20 mouse cellular contexts compared by ENCODE assay signal in the genomic region with DNA sequence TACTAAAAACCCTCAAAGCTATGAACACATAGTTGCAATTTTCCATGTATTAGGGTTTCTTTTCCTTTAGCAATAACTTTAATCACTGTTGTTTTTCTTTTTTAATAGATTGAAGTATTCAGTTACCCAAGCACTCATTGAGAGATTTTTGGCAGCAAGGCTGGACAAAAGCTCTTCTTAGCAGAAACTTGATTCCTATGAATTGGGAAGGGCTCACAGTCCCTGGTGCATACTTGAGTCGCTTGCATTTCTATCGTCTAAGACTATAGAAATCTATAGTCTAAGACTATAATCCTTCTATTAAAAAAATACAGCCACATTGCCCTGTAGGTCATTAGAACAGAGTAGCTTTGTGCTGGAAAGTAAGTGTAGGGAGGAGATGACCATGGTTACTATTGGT.
"Had no signal": no experiment of that assay in that cellular context is flagged by ENCODE, and none has a peak within 500 bp of the region (broad histone marks: within the 10 kb centered on the region; RNA-seq: fewer than 3 reads in every experiment).

No protein-coding gene starts in this region.

- H3K4me2 ChIP-seq: heart, embryonic 12.5 days; hindbrain, embryonic 12.5 days; hindbrain, embryonic 14.5 days; kidney, embryonic 15.5 days; limb, embryonic 12.5 days; limb, embryonic 15.5 days; liver, embryonic 12.5 days had no signal

- H3K9me3 ChIP-seq: heart, embryonic 12.5 days; hindbrain, embryonic 10.5 days; hindbrain, embryonic 12.5 days; kidney, embryonic 15.5 days; limb, embryonic 12.5 days; limb, embryonic 15.5 days; liver, embryonic 12.5 days had no signal

- DNase-seq: kidney, adult 11 months; kidney, adult 2 months; kidney, adult 9 months; kidney, postnatal 14 days; kidney, postnatal 36 days; layer of hippocampus, adult 9-11 months; layer of hippocampus, postnatal 36 days; left cerebral cortex, postnatal 4 days had no signal

- H3K36me3 ChIP-seq: heart, embryonic 12.5 days; hindbrain, embryonic 10.5 days; hindbrain, embryonic 12.5 days; kidney, embryonic 15.5 days; limb, embryonic 12.5 days; limb, embryonic 15.5 days; liver, embryonic 12.5 days had no signal

- H3K4me1 ChIP-seq: hindbrain, embryonic 10.5 days; kidney, embryonic 15.5 days; limb, embryonic 12.5 days; liver, embryonic 12.5 days had no signal

- H3K27me3 ChIP-seq: heart, embryonic 12.5 days; hindbrain, embryonic 12.5 days; kidney, embryonic 15.5 days; limb, embryonic 15.5 days; liver, embryonic 12.5 days had no signal

- ATAC-seq: hindbrain, embryonic 16.5 days; intestine, embryonic 16.5 days; liver, embryonic 12.5 days had no signal

- H3K27ac ChIP-seq: hindbrain, embryonic 10.5 days; hindbrain, embryonic 12.5 days; hindbrain, embryonic 14.5 days; kidney, embryonic 15.5 days; kidney, postnatal 0 days; limb, embryonic 12.5 days; limb, embryonic 15.5 days; liver, embryonic 12.5 days; liver, embryonic 14.5 days had no signal

- H3K9ac ChIP-seq: heart, embryonic 12.5 days; hindbrain, embryonic 12.5 days; hindbrain, embryonic 14.5 days; kidney, embryonic 15.5 days; limb, embryonic 12.5 days; limb, embryonic 15.5 days; liver, embryonic 12.5 days; liver, embryonic 14.5 days had no signal

- H3K4me3 ChIP-seq: heart, embryonic 12.5 days; hindbrain, embryonic 10.5 days; hindbrain, embryonic 12.5 days; kidney, embryonic 15.5 days; limb, embryonic 12.5 days; limb, embryonic 15.5 days; liver, embryonic 12.5 days had no signal
